Mouse (Mus musculus): ENCODE data around the gene Cdkl3. TPM values are rescaled to one million over a fixed set of nuclear protein-coding genes. Genes with fewer than 3 reads are reported as not detected.

Gene Cdkl3
- polyA plus RNA-seq, 1 experiment from 2014 or later = 20.4 TPM

DNA sequence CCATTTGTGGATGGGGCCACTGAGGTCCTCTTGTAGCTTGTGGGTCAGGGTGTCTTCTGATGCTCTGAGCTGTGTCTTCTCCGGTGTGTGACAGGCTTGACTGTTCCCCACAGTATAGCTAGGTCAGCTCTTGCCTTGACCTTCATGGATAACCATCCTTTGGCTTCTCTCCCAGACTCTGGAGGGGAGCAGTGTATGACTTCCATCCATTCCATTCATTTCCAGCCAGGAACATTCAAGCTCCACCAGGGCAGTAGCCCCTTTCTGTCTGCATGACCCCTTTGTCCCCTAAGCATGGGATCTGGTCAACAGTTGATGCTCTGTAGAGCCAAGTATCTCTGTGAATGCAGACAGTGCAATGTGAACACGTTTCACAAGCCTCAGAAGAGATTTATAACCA lies 93.6 kb downstream of the Cdkl3 start:
- WGBS = 80% methylated on average over 2 of the region's 2 CpGs
- no peak for DNase-seq (ENCODE audit: low spot score)
- Histone ChIP-seq H3K9ac (ENCODE audit: low read length) (no peak overlapping the region), H3K27me3 (replicated peaks; ENCODE audit: control insufficient read depth, insufficient read depth, low read length) (no peaks in the 10 kb centered on the region), H3K9me3 (replicated peaks; ENCODE audit: control insufficient read depth, low read length) (no peaks in the 10 kb centered on the region), H3K4me1 (ENCODE audit: control insufficient read depth, insufficient read depth, low read length) (peaks cover 21% of the 10 kb centered on the region), H3K36me3 (ENCODE audit: control insufficient read depth, insufficient read depth, low read length) (no peaks in the 10 kb centered on the region), H3K4me3 (ENCODE audit: low read depth, low read length) (no peak overlapping the region), H3K27ac (ENCODE audit: low read depth, low read length) (no peak overlapping the region), H3K4me2 (ENCODE audit: low read length) (peak overlapping the region; percentile 80)
- ATAC-seq = no peak

DNA sequence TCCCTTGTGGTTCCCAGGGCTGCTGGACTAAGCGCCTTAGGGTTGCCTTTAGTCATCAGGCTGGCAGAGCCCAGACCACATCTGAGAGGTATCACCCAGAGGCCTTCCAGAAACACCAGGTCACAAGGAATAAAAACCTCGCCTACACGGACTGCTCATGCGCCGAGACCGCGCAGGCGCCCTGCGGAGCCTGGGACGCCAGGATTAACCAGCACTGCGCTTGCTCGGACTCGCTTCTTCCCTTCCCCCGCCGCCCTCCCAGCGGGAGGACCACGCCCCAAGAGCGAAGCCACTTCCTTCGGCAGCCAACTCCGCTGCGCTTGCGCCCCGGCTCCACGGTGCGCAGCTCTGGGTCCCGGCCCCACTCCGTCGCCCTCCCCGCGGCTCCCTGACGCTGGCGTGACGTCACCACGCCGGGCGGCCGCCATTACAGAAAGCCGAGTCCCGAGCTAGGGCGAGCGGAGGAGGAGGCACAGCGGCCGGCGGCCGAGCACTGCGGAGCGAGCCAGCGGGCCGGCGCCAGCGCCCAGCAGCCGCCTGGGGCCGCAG lies 94.5 kb downstream of the Cdkl3 start, which contains the start of gene Ppp2ca:
Ppp2ca (plus strand) TSS at position 284 of the 549 bp plus-strand sequence.
- Histone ChIP-seq H3K27me3 (replicated peaks; ENCODE audit: control insufficient read depth, insufficient read depth, low read length) (no peaks in the 10 kb centered on the region), H3K36me3 (ENCODE audit: control insufficient read depth, insufficient read depth, low read length) (no peaks in the 10 kb centered on the region), H3K4me3 (ENCODE audit: low read depth, low read length) (peak within 1 kb of the TSS; percentile 98), H3K4me2 (ENCODE audit: low read length) (peak within 1 kb of the TSS; percentile 80), H3K4me1 (ENCODE audit: control insufficient read depth, insufficient read depth, low read length) (peaks cover 21% of the 10 kb centered on the region), H3K9me3 (replicated peaks; ENCODE audit: control insufficient read depth, low read length) (no peaks in the 10 kb centered on the region), H3K27ac (ENCODE audit: low read depth, low read length) (peak within 1 kb of the TSS; percentile 99), H3K9ac (ENCODE audit: low read length) (peak within 1 kb of the TSS; percentile 98)
- WGBS = under 1% methylated on average over 49 of the region's 53 CpGs
- ATAC-seq = peak; percentile 98
- DNase-seq (ENCODE audit: low spot score) = peak; percentile 100

DNA sequence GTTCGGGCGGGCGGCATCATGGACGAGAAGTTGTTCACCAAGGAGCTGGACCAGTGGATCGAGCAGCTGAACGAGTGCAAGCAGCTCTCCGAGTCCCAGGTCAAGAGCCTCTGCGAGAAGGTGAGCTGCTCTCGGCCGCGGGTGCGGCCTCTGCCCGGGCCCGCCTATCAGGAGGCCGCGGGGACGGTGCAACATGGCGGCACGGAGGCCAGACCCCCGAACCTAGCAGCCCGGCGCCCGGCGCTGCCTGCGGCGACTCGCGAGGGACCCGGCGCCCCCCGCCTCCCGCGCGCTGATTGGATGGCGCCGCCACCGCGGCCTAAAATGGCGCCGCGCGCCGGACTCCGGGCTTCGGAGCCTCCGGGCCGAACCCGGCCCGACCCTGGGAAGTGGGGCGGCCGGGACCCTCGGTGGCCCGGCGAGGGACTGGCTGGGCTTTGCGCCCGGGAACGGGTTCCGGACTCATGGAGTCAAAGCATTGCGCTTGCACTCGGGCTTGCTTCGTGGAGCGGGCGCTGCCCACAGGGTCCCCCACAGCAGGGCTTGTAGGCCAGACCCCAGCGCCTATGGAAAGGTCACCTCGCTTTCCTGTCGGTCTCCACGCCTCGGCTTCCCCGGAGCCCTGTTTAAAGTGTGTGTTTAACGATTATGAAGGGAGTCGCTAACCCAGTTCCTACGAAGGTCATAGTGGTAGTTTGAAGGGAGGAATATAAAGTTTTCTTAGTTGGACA lies 95.2 kb downstream of the Cdkl3 start:
- peak overlapping the region; percentile 98 for H3K4me3 ChIP-seq (ENCODE audit: low read depth, low read length)
- H3K27me3 ChIP-seq (replicated peaks; ENCODE audit: control insufficient read depth, insufficient read depth, low read length) = no peaks in the 10 kb centered on the region
- peak overlapping the region; percentile 98 for H3K9ac ChIP-seq (ENCODE audit: low read length)
- ATAC-seq (peak; percentile 85), DNase-seq (ENCODE audit: low spot score) (peak; percentile 83)
- H3K27ac ChIP-seq (ENCODE audit: low read depth, low read length) = peak overlapping the region; percentile 99
- no peaks in the 10 kb centered on the region for H3K9me3 ChIP-seq (replicated peaks; ENCODE audit: control insufficient read depth, low read length)
- peaks cover 21% of the 10 kb centered on the region for H3K4me1 ChIP-seq (ENCODE audit: control insufficient read depth, insufficient read depth, low read length)
- WGBS = under 1% methylated on average over 57 of the region's 72 CpGs
- no peaks in the 10 kb centered on the region for H3K36me3 ChIP-seq (ENCODE audit: control insufficient read depth, insufficient read depth, low read length)
- H3K4me2 ChIP-seq (ENCODE audit: low read length) = peak overlapping the region; percentile 80

DNA sequence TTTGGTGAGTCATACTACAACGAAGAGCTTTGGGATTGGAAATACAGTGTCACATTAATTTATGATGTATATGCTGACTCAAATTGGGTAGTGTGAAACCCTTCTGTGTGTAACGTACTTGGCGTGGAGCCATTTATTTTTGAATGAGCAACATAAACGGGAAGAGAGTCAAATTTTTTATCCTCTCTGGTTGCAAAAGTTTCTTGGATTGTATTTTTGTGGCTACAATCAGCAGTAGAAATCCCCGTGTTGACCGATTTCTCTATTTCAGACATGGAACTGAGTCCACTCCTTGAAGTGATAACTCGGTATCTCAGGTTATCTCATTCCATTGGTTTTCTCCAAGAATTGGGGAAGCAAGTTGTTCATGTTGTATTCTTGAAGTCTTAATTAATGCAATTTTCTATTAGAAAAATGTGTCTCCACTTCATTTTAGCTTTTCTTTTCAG lies 95.8 kb downstream of the Cdkl3 start:
- Histone ChIP-seq H3K9me3 (replicated peaks; ENCODE audit: control insufficient read depth, low read length) (no peaks in the 10 kb centered on the region), H3K27me3 (replicated peaks; ENCODE audit: control insufficient read depth, insufficient read depth, low read length) (no peaks in the 10 kb centered on the region), H3K9ac (ENCODE audit: low read length) (peak overlapping the region; percentile 98), H3K4me3 (ENCODE audit: low read depth, low read length) (peak overlapping the region; percentile 98), H3K4me2 (ENCODE audit: low read length) (peak overlapping the region; percentile 80), H3K4me1 (ENCODE audit: control insufficient read depth, insufficient read depth, low read length) (peaks cover 21% of the 10 kb centered on the region), H3K36me3 (ENCODE audit: control insufficient read depth, insufficient read depth, low read length) (no peaks in the 10 kb centered on the region), H3K27ac (ENCODE audit: low read depth, low read length) (no peak overlapping the region)
- DNase-seq (ENCODE audit: low spot score) = no peak
- 7% methylated on average over 7 of the region's 7 CpGs for WGBS
- ATAC-seq = no peak

DNA sequence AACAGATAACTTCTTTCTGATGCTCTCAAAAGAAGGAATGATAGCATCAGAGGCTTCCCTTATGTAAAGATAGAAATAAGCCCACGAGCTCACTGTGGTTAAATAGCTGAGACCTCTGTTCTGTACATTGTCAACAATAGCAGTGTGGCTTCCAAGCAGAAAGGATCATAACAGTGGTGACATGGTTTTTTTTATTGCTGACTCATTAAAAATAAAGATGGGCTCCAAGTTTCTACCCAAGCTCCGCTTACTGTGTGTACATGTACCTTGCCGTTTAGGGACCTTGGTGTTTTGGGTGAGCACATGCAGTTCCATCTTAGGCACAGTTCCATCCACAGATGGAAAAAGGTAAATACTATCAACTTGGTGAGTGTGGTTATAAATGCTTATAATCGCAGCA lies 99.0 kb downstream of the Cdkl3 start:
- Histone ChIP-seq H3K27me3 (replicated peaks; ENCODE audit: control insufficient read depth, insufficient read depth, low read length) (no peaks in the 10 kb centered on the region), H3K27ac (ENCODE audit: low read depth, low read length) (no peak overlapping the region), H3K9ac (ENCODE audit: low read length) (no peak overlapping the region), H3K4me2 (ENCODE audit: low read length) (no peak overlapping the region), H3K4me1 (ENCODE audit: control insufficient read depth, insufficient read depth, low read length) (peaks cover 19% of the 10 kb centered on the region), H3K4me3 (ENCODE audit: low read depth, low read length) (no peak overlapping the region), H3K36me3 (ENCODE audit: control insufficient read depth, insufficient read depth, low read length) (no peaks in the 10 kb centered on the region), H3K9me3 (replicated peaks; ENCODE audit: control insufficient read depth, low read length) (no peaks in the 10 kb centered on the region)
- DNase-seq (ENCODE audit: low spot score) (no peak), ATAC-seq (no peak)
- WGBS = 88% methylated on average over 4 of the region's 4 CpGs

DNA sequence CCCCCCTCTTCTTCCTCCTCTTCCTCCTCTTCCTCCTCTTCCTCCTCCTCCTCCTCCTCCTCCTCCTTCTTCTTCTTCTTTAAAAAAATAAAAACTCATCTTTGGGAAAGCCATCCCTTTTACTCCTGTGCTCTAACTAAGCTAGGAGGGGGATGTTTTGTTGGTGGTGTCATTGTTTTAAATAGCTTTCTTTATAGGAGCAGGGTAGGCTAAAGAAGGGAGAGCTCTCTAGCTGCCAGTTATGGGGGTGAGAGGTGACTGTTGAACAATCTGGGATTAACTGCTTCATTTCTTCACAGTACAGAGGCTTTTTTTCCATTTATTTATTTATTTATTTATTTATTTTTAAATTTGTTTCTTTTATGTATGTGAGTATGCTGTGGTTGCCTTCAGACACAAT lies 101.5 kb downstream of the Cdkl3 start:
- peaks cover 11% of the 10 kb centered on the region for H3K4me1 ChIP-seq (ENCODE audit: control insufficient read depth, insufficient read depth, low read length)
- no peak overlapping the region for H3K4me3 ChIP-seq (ENCODE audit: low read depth, low read length)
- H3K4me2 ChIP-seq (ENCODE audit: low read length) = no peak overlapping the region
- H3K9me3 ChIP-seq (replicated peaks; ENCODE audit: control insufficient read depth, low read length) = no peaks in the 10 kb centered on the region
- no peak for DNase-seq (ENCODE audit: low spot score)
- no peak overlapping the region for H3K27ac ChIP-seq (ENCODE audit: low read depth, low read length)
- no peak overlapping the region for H3K9ac ChIP-seq (ENCODE audit: low read length)
- no peaks in the 10 kb centered on the region for H3K36me3 ChIP-seq (ENCODE audit: control insufficient read depth, insufficient read depth, low read length)
- ATAC-seq = no peak
- H3K27me3 ChIP-seq (replicated peaks; ENCODE audit: control insufficient read depth, insufficient read depth, low read length) = no peaks in the 10 kb centered on the region

DNA sequence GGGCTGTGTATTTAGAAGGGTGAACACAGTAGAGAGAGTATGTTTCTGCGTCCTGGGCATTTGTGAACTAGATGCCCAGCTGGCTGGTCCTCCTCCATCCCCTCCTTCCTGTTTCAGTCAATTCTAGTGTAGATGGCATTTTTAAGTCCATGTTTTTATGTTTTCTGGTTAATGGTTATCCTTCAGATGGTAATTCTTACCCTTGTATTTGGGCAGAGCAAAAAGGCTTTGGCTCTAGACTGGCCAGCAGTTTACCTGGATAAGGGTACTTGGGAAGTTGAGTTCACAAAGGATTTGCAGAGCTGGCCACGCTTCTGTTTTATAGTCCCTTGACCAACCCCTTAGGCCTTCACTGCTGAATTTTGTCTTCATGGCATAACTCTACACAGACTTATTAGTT lies 102.0 kb downstream of the Cdkl3 start:
- DNase-seq (ENCODE audit: low spot score) = no peak
- no peak overlapping the region for H3K27ac ChIP-seq (ENCODE audit: low read depth, low read length)
- ATAC-seq = no peak
- no peaks in the 10 kb centered on the region for H3K9me3 ChIP-seq (replicated peaks; ENCODE audit: control insufficient read depth, low read length)
- 96% methylated on average over 2 of the region's 2 CpGs for WGBS
- no peaks in the 10 kb centered on the region for H3K27me3 ChIP-seq (replicated peaks; ENCODE audit: control insufficient read depth, insufficient read depth, low read length)
- H3K4me3 ChIP-seq (ENCODE audit: low read depth, low read length) = no peak overlapping the region
- H3K4me1 ChIP-seq (ENCODE audit: control insufficient read depth, insufficient read depth, low read length) = peaks cover 6% of the 10 kb centered on the region
- no peaks in the 10 kb centered on the region for H3K36me3 ChIP-seq (ENCODE audit: control insufficient read depth, insufficient read depth, low read length)
- no peak overlapping the region for H3K9ac ChIP-seq (ENCODE audit: low read length)
- H3K4me2 ChIP-seq (ENCODE audit: low read length) = no peak overlapping the region

DNA sequence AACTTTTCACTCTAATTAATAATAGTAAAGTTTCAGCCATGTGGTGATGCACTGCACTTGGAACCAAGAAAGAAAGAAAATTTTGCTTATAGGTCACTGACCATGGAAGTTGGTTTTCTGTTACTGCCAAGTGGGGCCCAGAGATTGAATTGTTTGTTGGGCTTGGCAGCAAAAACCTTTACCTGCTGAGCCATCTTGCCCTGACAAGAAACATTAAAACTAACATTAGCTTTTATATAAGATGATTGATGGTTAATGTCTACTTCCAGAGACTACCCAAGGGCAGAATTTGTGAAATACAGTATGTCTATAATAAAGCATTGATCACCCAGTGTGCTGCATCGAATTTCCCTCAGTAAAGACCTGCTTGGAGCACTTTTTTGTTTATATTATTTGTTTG lies 102.4 kb downstream of the Cdkl3 start:
- WGBS = 89% methylated on average over 1 of the region's 1 CpGs
- no peak overlapping the region for H3K4me3 ChIP-seq (ENCODE audit: low read depth, low read length)
- no peak overlapping the region for H3K27ac ChIP-seq (ENCODE audit: low read depth, low read length)
- ATAC-seq = no peak
- no peak overlapping the region for H3K9ac ChIP-seq (ENCODE audit: low read length)
- no peaks in the 10 kb centered on the region for H3K27me3 ChIP-seq (replicated peaks; ENCODE audit: control insufficient read depth, insufficient read depth, low read length)
- no peak for DNase-seq (ENCODE audit: low spot score)
- no peaks in the 10 kb centered on the region for H3K9me3 ChIP-seq (replicated peaks; ENCODE audit: control insufficient read depth, low read length)
- H3K4me2 ChIP-seq (ENCODE audit: low read length) = no peak overlapping the region
- no peaks in the 10 kb centered on the region for H3K36me3 ChIP-seq (ENCODE audit: control insufficient read depth, insufficient read depth, low read length)
- peaks cover 2% of the 10 kb centered on the region; the same call in 1 of the 2 replicates for H3K4me1 ChIP-seq (ENCODE audit: control insufficient read depth, insufficient read depth, low read length)

DNA sequence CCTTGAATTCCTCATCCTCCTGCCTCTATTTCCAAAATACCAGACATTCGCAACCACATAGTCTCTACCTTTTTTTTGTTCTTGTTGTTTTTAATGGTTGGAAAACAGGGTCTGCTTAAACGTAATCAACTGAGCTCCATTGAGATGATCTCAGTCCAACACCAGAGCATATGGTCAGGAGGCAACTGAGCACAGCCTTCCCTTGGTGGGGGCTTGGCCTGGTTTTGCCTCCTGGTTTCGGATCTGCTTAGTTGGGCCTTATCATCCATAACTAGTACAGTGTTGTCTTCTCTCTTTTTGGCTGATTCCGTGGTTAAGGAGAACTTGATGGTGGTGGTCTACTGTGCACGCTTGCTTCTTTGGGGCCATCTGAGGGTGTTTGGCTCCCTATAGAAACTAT lies 104.8 kb downstream of the Cdkl3 start:
- ATAC-seq = no peak
- Histone ChIP-seq H3K4me1 (ENCODE audit: control insufficient read depth, insufficient read depth, low read length) (no peaks in the 10 kb centered on the region), H3K9me3 (replicated peaks; ENCODE audit: control insufficient read depth, low read length) (no peaks in the 10 kb centered on the region), H3K4me2 (ENCODE audit: low read length) (no peak overlapping the region), H3K9ac (ENCODE audit: low read length) (no peak overlapping the region), H3K27ac (ENCODE audit: low read depth, low read length) (no peak overlapping the region), H3K4me3 (ENCODE audit: low read depth, low read length) (no peak overlapping the region), H3K27me3 (replicated peaks; ENCODE audit: control insufficient read depth, insufficient read depth, low read length) (no peaks in the 10 kb centered on the region), H3K36me3 (ENCODE audit: control insufficient read depth, insufficient read depth, low read length) (peaks cover 4% of the 10 kb centered on the region; the same call in 1 of the 2 replicates)
- WGBS = 96% methylated on average over 5 of the region's 5 CpGs
- no peak for DNase-seq (ENCODE audit: low spot score)
